Mouse (Mus musculus) thymus, adult 2 months (tissue): Measurements from ENCODE around the gene Arl4a.

Experiments used
- CTCF ChIP-seq: fragments of 200-500 bp; IDR thresholded peaks from 2 replicates; pipeline ENCODE4 v1.5.1; 2012; ENCODE audit warnings: mild to moderate bottlenecking, control low read depth, low read length, moderate library complexity, borderline replicate concordance; ENCODE audit not compliant: control insufficient read depth, poor library complexity, insufficient read depth; ENCODE audit errors: extremely low read depth
- POLR2A ChIP-seq: fragments of 200-500 bp; IDR thresholded peaks from 2 replicates; pipeline ENCODE4 v1.6.1; 2012; ENCODE audit warnings: mild to moderate bottlenecking, low read length, control low read depth, moderate library complexity; ENCODE audit not compliant: control insufficient read depth, poor library complexity, insufficient read depth; ENCODE audit errors: extremely low read depth

DNA sequence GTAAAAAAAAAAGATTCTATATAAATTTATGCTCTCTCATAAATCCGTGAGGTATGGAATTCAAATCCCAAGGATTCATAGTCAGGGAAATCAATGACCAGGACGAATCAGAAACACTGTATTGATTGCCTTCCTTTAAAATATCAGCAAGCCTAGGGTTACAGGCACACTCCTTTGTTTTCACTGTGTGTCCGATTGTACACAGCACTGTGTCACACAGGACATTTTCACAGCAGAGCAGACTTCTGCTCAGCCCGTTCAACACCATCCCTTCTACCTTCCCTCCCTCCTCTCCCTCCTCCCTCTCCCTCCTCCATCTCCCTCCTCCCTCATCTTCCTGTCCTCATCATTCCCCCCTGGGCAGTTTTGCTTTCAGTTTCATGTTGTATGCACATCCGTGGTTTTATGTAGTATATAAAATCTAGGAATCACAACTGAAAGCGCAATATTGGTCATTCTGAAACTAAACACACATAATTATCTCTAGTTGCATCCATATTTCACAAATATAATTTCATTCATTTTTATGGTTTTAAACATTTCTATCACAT, 19.8 kb downstream of the Arl4a start:
- TF ChIP-seq POLR2A (no peak), CTCF (no peak)
